Mouse (Mus musculus): ENCODE measurements around the gene Selenof. TPM values are rescaled to one million over a fixed set of nuclear protein-coding genes. Genes with fewer than 3 reads are reported as not detected.

The Selenof gene
- polyA plus RNA-seq, 1 experiment from 2014 or later = 425 TPM

DNA sequence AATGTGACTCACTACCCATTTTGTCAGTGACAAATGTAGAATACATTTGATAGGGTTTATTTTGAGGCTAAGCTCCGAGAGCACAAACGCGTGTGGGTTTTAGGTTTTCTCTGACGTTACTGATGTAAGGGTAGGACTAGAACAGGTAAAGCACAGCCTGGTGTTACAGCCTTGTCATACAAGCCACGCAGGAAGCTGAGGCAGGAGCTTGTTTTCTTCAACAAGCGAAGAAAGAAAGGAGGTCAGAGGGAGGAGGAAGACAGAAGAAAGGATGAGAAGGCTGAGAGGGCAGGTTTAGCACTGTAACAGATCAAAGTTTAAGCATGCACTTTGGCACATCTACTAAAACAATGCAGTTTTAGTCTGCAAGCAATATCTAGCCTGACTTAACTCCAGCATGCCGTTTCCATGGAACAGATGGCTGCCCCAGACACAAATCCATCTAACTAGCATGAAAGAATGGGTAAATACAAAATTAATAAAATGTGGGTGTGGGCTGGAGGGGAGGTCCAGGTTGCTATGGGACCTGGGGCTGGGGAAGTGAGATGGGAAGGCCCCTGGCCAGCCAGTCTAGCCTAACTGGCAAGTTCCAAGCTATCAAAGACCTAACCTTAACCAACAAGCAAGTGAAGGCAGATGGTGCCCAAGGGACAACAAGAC is 21.8 kb upstream of the Selenof start:
- Histone ChIP-seq H3K27ac (replicated peaks) (no peak overlapping the region), H3K4me3 (no peak overlapping the region), H3K27me3 (replicated peaks) (no peaks in the 10 kb centered on the region), H3K4me2 (no peak overlapping the region), H3K9me3 (no peaks in the 10 kb centered on the region), H3K4me1 (peaks cover 28% of the 10 kb centered on the region), H3K9ac (no peak overlapping the region), H3K36me3 (no peaks in the 10 kb centered on the region)
- 90% methylated on average over 7 of the region's 7 CpGs for WGBS
- ATAC-seq (ENCODE audit: extremely low read depth, insufficient number of reproducible peaks, low FRiP score, low TSS enrichment) = no peak

DNA sequence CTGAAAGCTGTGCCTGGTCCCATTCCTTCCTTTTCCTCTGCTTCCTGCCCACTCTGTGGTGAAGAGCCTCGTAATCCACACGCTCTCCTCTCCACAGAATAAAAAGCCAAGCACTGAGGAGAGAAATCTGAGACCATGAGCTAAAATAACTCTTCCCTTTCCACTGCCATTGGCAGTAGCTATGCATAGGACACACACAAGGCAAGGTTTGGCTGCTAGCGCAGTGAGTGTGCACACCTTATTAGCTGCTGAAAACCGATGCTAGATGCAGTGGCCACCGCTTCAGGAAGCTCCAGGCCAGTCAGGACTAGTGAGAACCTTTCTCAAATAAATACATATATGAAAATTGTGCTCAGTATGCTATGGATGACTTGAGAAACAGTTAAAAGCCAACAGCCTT is 20.1 kb upstream of the Selenof start:
- no peaks in the 10 kb centered on the region for H3K9me3 ChIP-seq
- H3K9ac ChIP-seq = no peak overlapping the region
- 88% methylated on average over 5 of the region's 5 CpGs for WGBS
- no peaks in the 10 kb centered on the region for H3K27me3 ChIP-seq (replicated peaks)
- H3K4me2 ChIP-seq = no peak overlapping the region
- H3K27ac ChIP-seq (replicated peaks) = no peak overlapping the region
- H3K4me1 ChIP-seq = peaks cover 38% of the 10 kb centered on the region
- H3K36me3 ChIP-seq = no peaks in the 10 kb centered on the region
- ATAC-seq (ENCODE audit: extremely low read depth, insufficient number of reproducible peaks, low FRiP score, low TSS enrichment) = no peak
- no peak overlapping the region for H3K4me3 ChIP-seq

DNA sequence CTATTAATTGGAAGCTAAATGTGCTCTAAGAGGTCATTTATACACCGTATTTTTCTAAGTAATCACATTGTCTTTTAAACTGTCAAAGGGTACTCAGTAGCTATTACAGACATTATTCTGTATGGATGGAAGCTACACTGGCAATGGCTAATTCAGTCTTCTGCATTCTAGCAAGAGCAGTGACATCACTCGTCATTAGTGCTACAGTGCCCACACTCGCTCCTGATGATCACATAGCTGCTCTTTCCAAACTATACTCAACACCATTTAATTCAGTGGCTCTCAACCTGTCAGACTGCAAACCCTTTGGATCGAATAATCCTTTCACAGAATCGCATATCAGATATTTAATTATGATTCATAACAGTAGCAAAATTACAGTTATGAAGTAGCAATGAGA is 19.4 kb upstream of the Selenof start:
- ATAC-seq (ENCODE audit: extremely low read depth, insufficient number of reproducible peaks, low FRiP score, low TSS enrichment) = no peak
- Histone ChIP-seq H3K4me3 (no peak overlapping the region), H3K4me2 (no peak overlapping the region), H3K27ac (replicated peaks) (no peak overlapping the region), H3K4me1 (peaks cover 32% of the 10 kb centered on the region), H3K27me3 (replicated peaks) (no peaks in the 10 kb centered on the region), H3K36me3 (no peaks in the 10 kb centered on the region), H3K9me3 (no peaks in the 10 kb centered on the region), H3K9ac (no peak overlapping the region)
- whole genome bisulfite sequencing = 82% methylated on average over 5 of the region's 5 CpGs

DNA sequence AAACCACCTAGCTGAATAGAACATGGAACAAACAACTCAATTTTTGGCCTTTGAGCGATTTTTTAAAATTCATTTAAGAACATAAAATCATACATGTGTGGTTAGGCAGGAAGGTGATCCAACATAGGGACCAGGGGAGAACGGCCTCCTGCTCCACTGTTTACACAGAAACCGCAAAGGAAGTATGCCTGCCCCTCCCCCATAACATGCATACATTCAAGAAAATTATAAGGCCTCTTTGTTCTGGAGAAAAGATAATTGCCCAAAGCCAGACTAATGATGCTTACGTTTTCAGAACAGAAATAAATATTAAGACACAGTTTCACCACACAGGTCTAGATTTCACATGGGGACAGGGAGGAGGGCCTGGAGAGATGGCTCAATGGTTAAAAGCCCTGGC is 18.7 kb upstream of the Selenof start:
- peaks cover 25% of the 10 kb centered on the region for H3K4me1 ChIP-seq
- no peak overlapping the region for H3K4me3 ChIP-seq
- H3K27me3 ChIP-seq (replicated peaks) = no peaks in the 10 kb centered on the region
- H3K36me3 ChIP-seq = no peaks in the 10 kb centered on the region
- H3K27ac ChIP-seq (replicated peaks) = no peak overlapping the region
- H3K9ac ChIP-seq = no peak overlapping the region
- no peak for ATAC-seq (ENCODE audit: extremely low read depth, insufficient number of reproducible peaks, low FRiP score, low TSS enrichment)
- no peaks in the 10 kb centered on the region for H3K9me3 ChIP-seq
- 63% methylated on average over 4 of the region's 4 CpGs for WGBS
- H3K4me2 ChIP-seq = no peak overlapping the region

DNA sequence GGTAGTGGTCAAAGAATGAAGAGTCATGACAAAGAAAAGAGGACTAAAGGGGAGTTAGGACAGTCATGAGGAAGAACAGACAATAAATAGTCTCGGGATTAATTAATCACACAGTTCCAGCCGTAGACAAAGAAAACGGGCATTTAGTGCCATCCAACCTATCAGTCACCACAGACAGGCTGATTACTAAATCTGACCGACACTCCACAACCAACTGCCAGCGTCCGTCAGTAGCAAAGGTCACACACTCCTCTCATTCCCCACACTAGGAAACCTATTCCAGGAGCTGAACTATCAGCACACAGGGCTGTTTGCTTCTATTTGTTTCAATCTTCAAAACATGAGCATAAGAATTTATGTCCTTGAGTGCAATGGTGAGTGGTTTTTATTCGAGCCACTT is 16.2 kb upstream of the Selenof start:
- H3K36me3 ChIP-seq = no peaks in the 10 kb centered on the region
- peaks cover 42% of the 10 kb centered on the region for H3K4me1 ChIP-seq
- 41% methylated on average over 7 of the region's 7 CpGs for WGBS
- no peak overlapping the region for H3K9ac ChIP-seq
- no peak overlapping the region for H3K27ac ChIP-seq (replicated peaks)
- ATAC-seq (ENCODE audit: extremely low read depth, insufficient number of reproducible peaks, low FRiP score, low TSS enrichment) = no peak
- H3K27me3 ChIP-seq (replicated peaks) = no peaks in the 10 kb centered on the region
- no peak overlapping the region for H3K4me2 ChIP-seq
- H3K4me3 ChIP-seq = no peak overlapping the region
- no peaks in the 10 kb centered on the region for H3K9me3 ChIP-seq

DNA sequence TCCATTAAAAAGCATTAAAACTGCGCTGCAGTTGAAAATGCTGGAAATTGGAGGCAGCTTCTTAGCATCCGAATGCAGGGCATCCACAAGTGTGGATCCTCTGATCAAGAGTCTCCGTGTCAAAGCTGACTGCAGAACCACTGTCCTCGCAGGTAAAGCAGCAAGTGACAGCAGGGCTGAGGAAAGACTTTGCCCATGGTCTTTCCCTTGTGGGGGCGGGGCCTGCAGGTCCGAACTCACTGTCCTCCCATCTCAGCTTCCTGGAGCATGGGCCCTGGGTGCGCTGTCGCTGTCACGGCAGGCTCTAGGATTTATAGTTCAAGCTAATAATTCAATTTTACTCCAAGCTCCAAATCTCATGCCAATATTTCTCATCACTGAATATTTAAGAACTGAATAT is 15.6 kb upstream of the Selenof start:
- Histone ChIP-seq H3K4me1 (peaks cover 42% of the 10 kb centered on the region), H3K9ac (no peak overlapping the region; the same call in 1 of the 2 replicates), H3K27me3 (replicated peaks) (no peaks in the 10 kb centered on the region), H3K9me3 (no peaks in the 10 kb centered on the region), H3K4me2 (no peak overlapping the region), H3K27ac (replicated peaks) (no peak overlapping the region), H3K36me3 (no peaks in the 10 kb centered on the region), H3K4me3 (no peak overlapping the region)
- no peak; the same call in 1 of the 2 replicates for ATAC-seq (ENCODE audit: extremely low read depth, insufficient number of reproducible peaks, low FRiP score, low TSS enrichment)
- WGBS = 73% methylated on average over 9 of the region's 9 CpGs

DNA sequence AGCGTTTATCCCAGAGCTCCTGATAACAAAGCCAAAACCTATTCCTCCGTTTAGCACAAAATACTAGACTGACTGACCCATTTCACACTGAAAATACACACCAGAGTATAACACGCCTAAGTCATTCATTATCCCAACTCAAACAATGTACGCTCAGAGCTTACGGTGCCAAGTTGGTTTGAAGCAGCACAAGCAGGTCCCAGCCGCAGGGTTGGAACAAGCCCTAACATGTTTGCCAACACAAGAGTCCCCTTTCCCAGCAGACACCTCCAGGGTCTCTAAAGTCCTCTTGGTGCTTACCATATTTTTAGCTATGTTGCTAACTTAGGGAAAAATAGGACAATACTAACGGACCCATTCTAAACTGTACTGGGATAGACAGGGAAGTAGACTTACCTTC is 15.0 kb upstream of the Selenof start:
- no peak for ATAC-seq (ENCODE audit: extremely low read depth, insufficient number of reproducible peaks, low FRiP score, low TSS enrichment)
- 84% methylated on average over 7 of the region's 7 CpGs for WGBS
- no peaks in the 10 kb centered on the region for H3K9me3 ChIP-seq
- H3K36me3 ChIP-seq = no peaks in the 10 kb centered on the region
- no peak overlapping the region for H3K9ac ChIP-seq
- no peak overlapping the region for H3K4me2 ChIP-seq
- H3K4me3 ChIP-seq = no peak overlapping the region
- H3K27ac ChIP-seq (replicated peaks) = no peak overlapping the region
- H3K27me3 ChIP-seq (replicated peaks) = no peaks in the 10 kb centered on the region
- H3K4me1 ChIP-seq = peaks cover 42% of the 10 kb centered on the region

DNA sequence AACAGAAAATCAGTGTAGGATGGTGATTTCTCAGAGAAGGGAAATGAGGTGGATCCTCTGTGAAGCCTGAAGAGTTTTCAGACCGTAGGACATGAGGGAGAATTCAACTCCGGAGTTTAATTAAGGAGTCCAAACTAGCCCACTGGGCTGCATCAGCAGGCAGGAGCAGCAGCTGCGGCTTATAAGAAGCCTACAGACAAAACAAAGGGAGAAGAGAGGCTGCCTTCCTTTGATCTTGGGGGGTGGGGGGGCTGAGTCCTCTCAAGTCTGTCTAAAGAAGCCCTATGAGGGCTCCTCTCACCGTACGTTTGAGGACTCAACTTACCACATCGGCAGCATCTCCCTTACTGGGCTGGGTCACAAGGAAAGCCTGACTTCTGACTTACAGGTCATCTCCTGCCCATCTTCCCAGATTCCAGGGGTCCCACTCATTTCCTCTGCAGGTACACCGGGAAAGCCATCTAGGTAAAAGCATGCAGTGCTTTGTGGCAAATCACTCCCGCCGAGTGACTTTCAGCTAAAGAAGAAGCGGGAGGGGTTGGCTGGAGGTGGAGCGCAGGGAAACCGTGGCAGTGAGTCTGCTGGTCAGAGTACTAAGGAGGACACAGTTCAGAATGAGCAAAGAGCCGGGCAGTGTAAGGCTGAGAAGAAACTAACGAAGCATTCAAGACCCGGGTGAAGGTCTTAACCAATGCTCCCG is 13.3 kb upstream of the Selenof start:
- H3K9me3 ChIP-seq = no peaks in the 10 kb centered on the region
- H3K4me1 ChIP-seq = peaks cover 41% of the 10 kb centered on the region
- H3K4me2 ChIP-seq = peak overlapping the region; percentile 67
- no peak overlapping the region for H3K27ac ChIP-seq (replicated peaks)
- H3K36me3 ChIP-seq = no peaks in the 10 kb centered on the region
- peak overlapping the region; percentile 32 for H3K4me3 ChIP-seq
- H3K27me3 ChIP-seq (replicated peaks) = no peaks in the 10 kb centered on the region
- 18% methylated on average over 16 of the region's 16 CpGs for WGBS
- ATAC-seq (ENCODE audit: extremely low read depth, insufficient number of reproducible peaks, low FRiP score, low TSS enrichment) = no peak
- H3K9ac ChIP-seq = peak overlapping the region; percentile 67; the same call in 1 of the 2 replicates

DNA sequence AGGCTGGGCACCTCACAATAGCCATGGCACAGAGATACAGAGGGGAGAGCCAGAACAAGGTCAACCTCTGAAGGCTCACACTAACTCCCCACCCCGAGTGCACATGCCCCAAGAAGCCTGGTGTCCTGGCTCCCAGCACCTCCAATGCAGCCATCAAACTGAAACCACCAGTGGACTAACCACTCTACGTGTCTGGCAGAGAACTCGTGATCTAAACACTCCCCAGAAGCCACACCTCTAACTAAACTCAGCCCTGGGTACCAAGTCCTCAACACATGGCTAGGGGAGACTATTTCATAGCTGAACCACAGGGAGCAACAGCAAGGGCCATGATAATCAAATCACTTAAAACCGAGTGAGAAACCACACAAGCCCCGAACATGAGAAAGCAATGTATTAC is 11.8 kb upstream of the Selenof start:
- no peak overlapping the region for H3K9ac ChIP-seq
- no peaks in the 10 kb centered on the region for H3K36me3 ChIP-seq
- no peaks in the 10 kb centered on the region for H3K27me3 ChIP-seq (replicated peaks)
- H3K4me3 ChIP-seq = no peak overlapping the region
- H3K4me2 ChIP-seq = no peak overlapping the region
- no peak overlapping the region for H3K27ac ChIP-seq (replicated peaks)
- ATAC-seq (ENCODE audit: extremely low read depth, insufficient number of reproducible peaks, low FRiP score, low TSS enrichment) = no peak
- WGBS = 57% methylated on average over 5 of the region's 5 CpGs
- H3K9me3 ChIP-seq = no peaks in the 10 kb centered on the region
- H3K4me1 ChIP-seq = peaks cover 42% of the 10 kb centered on the region

DNA sequence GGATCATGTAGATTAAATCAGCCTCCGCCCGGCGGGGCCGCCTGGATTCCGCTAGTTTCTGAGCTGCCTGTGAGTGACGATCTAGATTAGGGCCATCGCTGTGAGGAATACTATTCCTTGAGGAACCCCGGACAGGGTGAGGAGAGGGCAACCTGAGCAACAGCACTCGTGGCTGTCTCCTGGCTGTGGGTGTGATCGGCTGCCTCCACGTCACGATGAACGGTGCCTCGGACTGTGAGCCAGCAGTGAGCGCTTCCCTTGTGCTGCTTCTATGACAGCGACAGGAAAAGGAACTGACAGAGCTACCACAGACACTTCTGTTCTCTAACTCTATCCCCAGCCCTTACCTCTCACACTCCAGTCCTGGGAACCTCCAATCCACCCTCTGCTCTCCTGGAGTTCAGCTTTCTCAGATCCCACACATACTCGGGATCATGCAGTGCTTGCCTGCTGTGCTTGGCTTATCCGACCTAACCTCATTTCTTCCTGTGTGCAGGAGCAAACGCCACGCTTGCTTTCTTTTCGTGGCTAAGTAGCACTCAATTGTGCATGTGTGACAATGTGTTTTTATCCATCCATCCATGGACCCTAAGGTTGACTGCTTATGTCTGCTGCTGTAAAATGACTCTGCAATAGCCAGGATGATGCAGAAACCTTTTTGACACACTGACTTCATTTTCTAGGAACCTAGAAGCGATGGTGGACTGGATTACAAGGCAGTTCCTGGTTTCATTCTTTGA is 8.4 kb upstream of the Selenof start:
- H3K27me3 ChIP-seq (replicated peaks) = no peaks in the 10 kb centered on the region
- WGBS = 40% methylated on average over 22 of the region's 22 CpGs
- peak overlapping the region; percentile 70 for H3K9ac ChIP-seq
- H3K36me3 ChIP-seq = no peaks in the 10 kb centered on the region
- H3K9me3 ChIP-seq = no peaks in the 10 kb centered on the region
- peak overlapping the region; percentile 34 for H3K4me3 ChIP-seq
- peaks cover 43% of the 10 kb centered on the region for H3K4me1 ChIP-seq
- no peak for ATAC-seq (ENCODE audit: extremely low read depth, insufficient number of reproducible peaks, low FRiP score, low TSS enrichment)
- peak overlapping the region; percentile 61 for H3K4me2 ChIP-seq
- H3K27ac ChIP-seq (replicated peaks) = no peak overlapping the region

DNA sequence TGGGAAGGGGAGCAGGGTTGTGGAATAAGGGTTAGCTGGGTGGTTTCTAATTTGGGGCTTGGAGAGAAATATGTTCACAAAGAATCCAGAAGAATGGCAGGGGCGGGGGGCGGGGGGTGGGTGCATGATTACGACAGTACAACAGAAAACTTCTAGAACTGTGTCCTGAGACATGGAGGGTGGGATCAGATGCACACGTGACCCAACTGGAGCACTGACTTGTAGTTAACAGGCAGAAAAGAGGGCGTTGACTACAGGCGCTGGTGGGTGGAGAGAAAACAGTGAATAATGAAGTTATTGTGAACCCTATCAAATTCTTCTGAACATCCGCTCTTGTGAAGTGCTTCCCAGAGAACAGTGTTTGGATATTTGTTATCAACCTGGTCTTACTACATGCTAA is 6.2 kb upstream of the Selenof start:
- no peak overlapping the region for H3K4me2 ChIP-seq
- H3K9ac ChIP-seq = no peak overlapping the region
- H3K27ac ChIP-seq (replicated peaks) = no peak overlapping the region
- no peaks in the 10 kb centered on the region for H3K9me3 ChIP-seq
- 83% methylated on average over 7 of the region's 7 CpGs for WGBS
- H3K4me3 ChIP-seq = no peak overlapping the region
- H3K36me3 ChIP-seq = no peaks in the 10 kb centered on the region
- no peak for ATAC-seq (ENCODE audit: extremely low read depth, insufficient number of reproducible peaks, low FRiP score, low TSS enrichment)
- H3K4me1 ChIP-seq = peaks cover 39% of the 10 kb centered on the region
- no peaks in the 10 kb centered on the region for H3K27me3 ChIP-seq (replicated peaks)
